Mouse (Mus musculus) neural tube, postnatal 0 days (tissue): ENCODE measurements around the gene Ggta1. TPM values are rescaled to one million over a fixed set of nuclear protein-coding genes. Genes with fewer than 3 reads are reported as not detected.

ENCODE experiments used
- polyA plus RNA-seq: library from polyadenylated mRNA; unstranded; fragments of >200 nt; fragmentation: Nextera tagmentation; extraction: Ambion mirVana; gene quantifications from 2 replicates; pipeline ENCODE4 v1.2.1, GENCODE M21; 2015

Ggta1 gene
- polyA plus RNA-seq: 4.9 and 5.3 TPM in 2 replicates

DNA sequence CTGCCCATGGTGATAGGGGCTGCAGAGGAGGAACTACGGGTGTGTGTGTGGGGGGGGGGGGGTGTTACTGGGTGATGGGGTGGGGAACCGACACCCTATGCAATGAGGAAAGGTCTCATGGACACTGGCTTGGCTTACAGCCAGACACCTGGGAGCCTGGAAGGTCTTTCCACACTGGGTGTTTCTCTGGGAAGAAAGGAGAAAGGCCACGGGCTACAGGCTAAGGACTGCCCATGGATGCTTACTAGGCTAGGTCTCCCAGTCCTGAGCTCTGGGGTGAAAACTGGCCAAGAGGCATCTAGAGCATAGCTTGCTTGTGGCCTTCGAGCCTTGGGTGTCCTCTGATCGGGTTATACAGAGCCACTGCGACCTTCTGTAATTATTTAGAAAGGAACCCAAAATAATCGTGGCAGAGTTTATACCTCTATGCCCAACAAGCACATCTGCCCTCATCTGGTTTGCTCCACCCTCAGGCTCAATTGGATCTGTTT lies at the start of gene Ggta1:
Ggta1 (minus strand) TSS at position 441 of the 491 bp plus-strand sequence.

DNA sequence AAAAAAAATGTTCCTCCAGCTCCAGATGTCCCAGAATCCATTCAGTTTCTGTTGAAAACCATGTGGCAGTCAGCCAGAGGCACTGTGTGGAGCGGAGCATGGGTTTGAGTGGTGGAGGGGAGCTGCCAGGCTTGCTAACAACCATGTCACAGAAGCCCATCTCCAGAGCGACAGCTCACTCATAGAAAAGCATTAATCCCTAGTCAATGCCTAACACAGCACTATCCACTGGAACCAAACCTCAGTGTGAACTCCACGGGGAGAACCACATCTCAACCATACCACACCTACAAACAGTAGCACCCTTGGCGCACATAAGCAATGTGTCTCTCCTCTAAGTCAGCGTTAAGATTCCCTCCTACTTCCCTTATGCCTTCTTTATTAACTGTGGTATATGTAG lies 65.9 kb downstream of the Ggta1 start, which contains the start of gene 4930402F06Rik:
4930402F06Rik (minus strand) TSS at position 80 of the 400 bp plus-strand sequence.

DNA sequence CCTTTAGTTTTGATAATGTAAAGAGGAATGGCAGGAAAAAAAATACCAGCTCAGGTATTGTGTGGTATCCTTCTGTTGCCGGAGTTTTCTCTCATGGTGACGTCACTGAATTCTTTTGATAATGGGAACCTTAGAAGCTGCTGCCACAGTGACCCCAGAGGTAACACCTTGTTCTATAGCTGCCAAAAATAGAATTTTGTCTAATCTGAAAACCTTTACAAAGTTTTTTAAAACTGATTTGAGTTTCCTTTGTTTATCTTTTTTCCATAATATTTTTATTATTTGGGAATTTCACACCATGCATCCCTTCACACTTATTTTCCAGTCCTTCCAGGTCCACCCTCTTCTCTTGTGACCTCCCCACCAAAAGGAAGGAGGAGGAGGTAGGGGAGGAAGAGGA lies 95.4 kb downstream of the Ggta1 start, which contains the start of gene 4930568D16Rik:
4930568D16Rik (minus strand) TSS at position 101 of the 400 bp plus-strand sequence.

Other genes starting within 250 kb of the Ggta1 start
- gene Gsn, start 206.9 kb downstream of the Ggta1 start, polyA plus RNA-seq: 56.2 and 93.3 TPM in 2 replicates
- 24.4 and 25.3 TPM in 2 replicates for gene Stom, start 126.3 kb downstream of the Ggta1 start, polyA plus RNA-seq
- not detected in 2 replicates for gene 4930568D16Rik, start 95.5 kb downstream of the Ggta1 start, polyA plus RNA-seq
- gene 4930402F06Rik, start 66.1 kb downstream of the Ggta1 start, polyA plus RNA-seq: not detected in 2 replicates
- 74.1 and 87.3 TPM in 2 replicates for gene Dab2ip, start 95.0 kb upstream of the Ggta1 start, polyA plus RNA-seq